Mouse (Mus musculus): Measurements from ENCODE around the gene Grid2ip.

Gene Grid2ip

GRCm38 (mm10) chr5:143421484-143421883 lies 64.3 kb downstream of the Grid2ip start:
- DNase-seq = no peak

- no peak for DNase-seq
These were observed 65.9 kb downstream of the Grid2ip start for GRCm38 (mm10) chr5:143422990-143423389.

- DNase-seq = peak; percentile 54 to 73
These were observed 66.9 kb downstream of the Grid2ip start for GRCm38 (mm10) chr5:143423899-143424519.

- DNase-seq = peak; percentile 76 to 85
These were observed 77.3 kb downstream of the Grid2ip start for GRCm38 (mm10) chr5:143434421-143434820.

GRCm38 (mm10) chr5:143441298-143441697 lies 84.2 kb downstream of the Grid2ip start:
- DNase-seq = no peak

GRCm38 (mm10) chr5:143441753-143442152 lies 84.6 kb downstream of the Grid2ip start:
- DNase-seq = no peak
